Mouse (Mus musculus): ENCODE data around the gene Hist1h3e.
A peak's percentile ranks its signal among the peaks of the same experiment; 100 is the strongest.
"Not testable (repeated sequence)": the region's sequence is repeated elsewhere in the genome, so short reads cannot be mapped to it uniquely, and the experiment has no call there.

The Hist1h3e gene

GRCm38 (mm10) chr13:23561883-23562659 is at the start of gene Hist1h3e:
TSS of gene Hist1h3e (minus strand) at chr13:23562369.
- peak; percentile 96 for DNase-seq

GRCm38 (mm10) chr13:23611638-23612037 is 49.5 kb upstream of the Hist1h3e start:
- DNase-seq: no peak

- no peak for DNase-seq
These were observed 48.2 kb upstream of the Hist1h3e start for GRCm38 (mm10) chr13:23610393-23610792.

GRCm38 (mm10) chr13:23609844-23610243 is 47.7 kb upstream of the Hist1h3e start:
- no peak for DNase-seq

- no peak for DNase-seq
These were observed 47.0 kb upstream of the Hist1h3e start for GRCm38 (mm10) chr13:23609209-23609608.

GRCm38 (mm10) chr13:23605052-23605451 is 42.9 kb upstream of the Hist1h3e start:
- no peak for DNase-seq

GRCm38 (mm10) chr13:23604452-23604851 is 42.3 kb upstream of the Hist1h3e start:
- no peak for DNase-seq

GRCm38 (mm10) chr13:23603182-23603699 is 41.1 kb upstream of the Hist1h3e start:
- DNase-seq: no peak

GRCm38 (mm10) chr13:23597957-23598356 is 35.8 kb upstream of the Hist1h3e start:
- peak; percentile 74 for DNase-seq

GRCm38 (mm10) chr13:23595622-23596372 is 33.6 kb upstream of the Hist1h3e start:
- DNase-seq: no peak

- DNase-seq: no peak
These were observed 33.0 kb upstream of the Hist1h3e start for GRCm38 (mm10) chr13:23595185-23595584.

GRCm38 (mm10) chr13:23593051-23593770 is 31.0 kb upstream of the Hist1h3e start:
- DNase-seq: no peak

GRCm38 (mm10) chr13:23592614-23593013 is 30.4 kb upstream of the Hist1h3e start:
- peak; percentile 79 for DNase-seq

GRCm38 (mm10) chr13:23591886-23592285 is 29.7 kb upstream of the Hist1h3e start:
- DNase-seq: not testable (repeated sequence)

GRCm38 (mm10) chr13:23591206-23591605 is 29.0 kb upstream of the Hist1h3e start:
- DNase-seq: no peak

GRCm38 (mm10) chr13:23586940-23587225 is 24.7 kb upstream of the Hist1h3e start:
- no peak for DNase-seq

- DNase-seq: no peak
These were observed 24.1 kb upstream of the Hist1h3e start for GRCm38 (mm10) chr13:23586099-23586939.

GRCm38 (mm10) chr13:23585442-23586098 is 23.4 kb upstream of the Hist1h3e start:
- DNase-seq: peak; percentile 87

- DNase-seq: no peak
These were observed 22.9 kb upstream of the Hist1h3e start for GRCm38 (mm10) chr13:23585029-23585441.

- DNase-seq: peak; percentile 12
These were observed 22.2 kb upstream of the Hist1h3e start for GRCm38 (mm10) chr13:23584331-23584730.

GRCm38 (mm10) chr13:23583387-23584068 is 21.4 kb upstream of the Hist1h3e start:
- DNase-seq: peak; percentile 9
